Mouse (Mus musculus) cerebellum, adult 18-20 months (tissue): ENCODE measurements at regions not wholly inside any gene's neighbourhood (a gene's known extent, or its start where the extent isn't known, plus 50 kb on each side); places are given as distances from the start of the nearest gene placed in this dataset.

Source experiments
- DNase-seq, 2 experiments: peaks; one replicate each; pipeline ENCODE4 v3.0.0; 2021

DNA sequence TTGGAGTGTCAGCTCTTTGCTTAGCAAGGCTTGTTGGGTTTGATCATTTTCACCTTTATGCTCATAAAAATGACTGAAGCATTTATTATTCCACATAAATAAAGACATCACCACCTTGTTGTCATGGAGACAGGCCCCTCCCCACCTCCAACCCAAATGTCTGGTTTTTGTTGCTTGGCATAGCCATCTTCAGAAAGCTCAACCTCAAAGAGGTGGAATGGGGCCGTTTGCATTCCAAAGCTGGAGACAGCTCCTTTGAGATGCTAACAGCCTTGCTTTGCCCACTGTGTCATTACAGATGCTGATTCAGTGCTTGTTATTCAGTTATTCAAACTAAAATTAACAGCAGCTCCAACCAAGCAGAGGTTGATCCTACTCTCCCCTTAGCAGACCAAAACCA lies 51.9 kb upstream of the Lgalsl start:
- DNase-seq = no peak

DNA sequence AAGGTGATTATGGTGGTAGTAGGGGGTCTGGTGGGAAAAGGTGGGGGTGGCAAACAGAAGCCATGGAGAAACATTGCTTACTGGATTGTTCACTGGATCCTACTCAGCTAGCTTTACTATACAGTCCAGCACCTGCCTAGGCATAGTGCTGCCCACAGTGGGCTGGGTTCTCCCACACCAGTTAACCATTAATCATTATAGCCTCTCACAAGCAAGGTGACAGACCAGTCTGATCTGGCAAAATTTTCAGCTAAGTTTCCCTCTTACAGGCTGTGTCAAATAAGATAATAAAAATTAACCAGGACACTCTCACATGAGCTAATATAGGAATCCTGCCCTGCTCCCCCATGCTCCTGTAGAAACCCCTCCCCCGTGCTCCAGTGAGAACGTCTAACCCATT lies 53.1 kb upstream of the Lgalsl start:
- no peak for DNase-seq

- no peak for DNase-seq
Observed at GRCm38 (mm10) chr11:20887044-20887443, 56.2 kb upstream of the Lgalsl start.

- DNase-seq = no peak
Observed at GRCm38 (mm10) chr11:20890479-20890878, 59.6 kb upstream of the Lgalsl start.

GRCm38 (mm10) chr11:20891711-20892110 lies 60.9 kb upstream of the Lgalsl start:
- DNase-seq = no peak

DNA sequence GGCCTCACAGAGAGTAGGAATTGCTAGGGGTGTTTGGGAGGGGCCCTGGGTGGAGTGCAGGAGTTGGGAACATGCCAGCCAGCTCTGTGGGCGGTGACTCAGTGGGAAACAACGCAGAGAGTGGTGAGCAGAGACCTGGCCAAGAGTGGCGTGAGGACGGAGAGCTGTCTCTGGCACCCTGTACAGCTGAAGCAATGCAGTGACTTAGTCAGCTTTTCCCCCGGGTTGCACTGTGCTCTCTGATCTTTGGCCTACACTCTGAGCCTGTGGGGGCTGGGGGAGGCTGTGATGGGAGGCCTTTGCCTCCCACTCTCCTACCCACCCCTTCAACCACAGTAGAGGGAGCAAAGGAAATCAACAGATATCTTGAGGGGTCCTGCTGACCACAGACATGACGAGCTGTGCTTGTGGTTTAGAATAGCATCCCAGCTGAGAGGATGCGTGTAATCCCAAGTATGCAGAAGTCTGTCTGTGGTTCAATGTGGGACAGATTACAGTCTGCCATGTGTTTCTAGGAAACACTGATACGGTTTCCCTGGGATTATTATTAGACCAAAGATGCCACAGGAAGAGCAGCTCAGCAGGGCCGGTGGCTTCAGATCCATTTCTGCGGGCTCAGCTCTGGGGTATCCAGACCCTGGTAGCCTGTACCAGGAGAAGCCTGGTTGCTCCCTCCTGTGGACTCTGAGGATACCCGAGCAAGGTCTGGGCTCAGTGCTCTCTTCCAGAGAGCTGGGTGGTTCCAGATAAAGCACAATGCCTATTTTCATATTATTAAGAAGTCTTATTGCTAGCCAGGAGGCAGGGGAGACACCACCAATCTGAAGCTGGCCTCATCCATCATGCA lies 65.6 kb upstream of the Lgalsl start:
- DNase-seq = no peak

- DNase-seq = no peak
Observed at GRCm38 (mm10) chr11:20897468-20897867, 66.6 kb upstream of the Lgalsl start.

DNA sequence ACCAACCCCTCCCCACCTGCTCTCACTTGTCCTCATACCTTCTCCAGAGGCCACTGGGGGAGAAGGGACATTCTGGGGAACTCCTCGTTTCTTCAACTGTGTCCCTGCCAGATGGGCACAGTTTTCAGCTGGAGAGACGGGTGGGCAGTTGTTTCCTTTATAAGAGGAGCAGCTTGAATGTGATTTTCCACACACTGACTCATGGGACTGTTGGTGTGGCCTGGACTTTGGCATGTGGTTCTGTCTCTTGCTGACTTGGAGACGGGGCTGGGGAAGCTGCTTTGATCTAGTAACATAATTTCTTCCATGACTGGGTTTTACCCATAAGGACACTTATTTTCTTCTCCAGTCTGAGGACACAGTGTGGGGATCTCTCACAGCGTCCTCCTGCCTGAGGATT lies 67.7 kb upstream of the Lgalsl start:
- DNase-seq = no peak

GRCm38 (mm10) chr11:20899766-20900165 lies 68.9 kb upstream of the Lgalsl start:
- DNase-seq = no peak

GRCm38 (mm10) chr11:20902001-20902400 lies 71.1 kb upstream of the Lgalsl start:
- DNase-seq = no peak

- DNase-seq = no peak
Observed at GRCm38 (mm10) chr11:20902910-20903309, 72.1 kb upstream of the Lgalsl start.

DNA sequence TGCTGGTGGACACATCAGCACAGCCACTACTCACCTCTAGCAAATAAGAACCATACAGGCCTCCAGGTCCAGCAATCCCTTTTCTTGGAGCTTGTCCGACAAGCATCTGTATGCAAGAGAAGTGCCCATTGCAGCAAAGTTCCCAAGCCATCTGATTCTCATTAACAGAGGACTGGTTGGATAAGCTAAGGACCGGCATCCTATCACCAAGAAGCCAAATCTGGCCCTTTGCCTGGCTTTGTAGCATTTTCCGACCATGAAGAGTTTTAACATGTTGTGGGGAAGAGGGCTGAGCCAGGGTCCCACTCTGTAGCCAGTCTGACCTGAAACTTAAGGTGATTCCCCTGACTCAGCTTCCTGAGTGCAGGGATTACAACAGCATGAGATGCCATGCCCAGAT lies 77.1 kb upstream of the Lgalsl start:
- DNase-seq = no peak

- no peak for DNase-seq
Observed at GRCm38 (mm10) chr11:20908471-20908870, 77.6 kb upstream of the Lgalsl start.

DNA sequence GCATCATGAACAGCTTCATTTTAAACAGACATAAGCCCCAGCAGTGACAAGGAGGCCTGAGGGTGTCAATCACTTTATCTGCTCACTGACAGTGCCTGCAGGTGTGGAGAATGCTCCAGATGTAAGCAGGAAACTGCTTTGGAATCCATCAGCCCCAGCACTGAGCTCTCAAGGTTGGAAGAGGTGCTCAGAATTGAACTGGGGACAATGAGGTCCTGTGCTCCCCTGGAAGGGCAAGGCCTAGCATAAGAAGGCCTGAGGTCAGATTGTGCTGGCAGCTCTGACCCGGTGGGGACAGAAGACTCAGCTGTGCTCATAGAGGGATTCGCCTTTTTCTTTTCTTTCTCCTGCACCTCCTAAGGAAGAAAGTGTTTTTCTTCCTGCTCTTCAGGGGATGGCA lies 82.2 kb upstream of the Lgalsl start:
- DNase-seq = no peak

DNA sequence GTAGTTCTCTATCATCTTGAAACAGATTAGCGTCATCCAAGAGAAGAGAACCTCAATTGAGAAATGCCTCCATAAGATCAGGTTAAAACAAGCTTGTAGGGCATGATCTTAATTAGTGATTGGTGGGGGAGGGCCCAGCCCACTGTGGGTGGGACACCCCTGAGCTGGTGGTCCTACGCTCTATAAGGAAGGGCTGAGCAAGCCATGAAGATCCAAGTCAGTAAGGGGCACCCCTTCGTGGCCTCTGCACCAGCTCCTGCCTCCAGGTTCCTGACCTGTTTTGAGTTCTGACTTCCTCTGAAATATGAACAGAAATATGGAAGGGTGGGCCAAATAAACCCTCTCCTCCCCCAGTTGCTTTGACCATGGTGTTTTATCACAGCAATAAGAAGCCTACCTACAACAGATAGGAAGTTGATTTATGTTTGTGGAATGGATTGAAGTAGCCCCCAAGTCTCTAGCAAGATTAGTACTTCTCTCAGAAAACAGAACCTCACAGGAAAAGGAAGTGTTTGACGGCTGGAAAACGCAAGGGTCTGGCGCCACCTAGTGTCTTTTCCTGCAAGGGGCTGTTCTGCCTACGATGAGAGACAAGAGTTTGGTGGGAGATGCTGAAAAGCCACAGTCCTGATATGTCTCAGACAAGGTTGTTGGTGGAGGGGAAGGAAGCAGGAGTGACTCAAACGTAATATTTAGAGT lies 82.9 kb upstream of the Lgalsl start:
- DNase-seq = peak; percentile 76 to 84

GRCm38 (mm10) chr11:20914297-20914997 lies 83.6 kb upstream of the Lgalsl start:
- DNase-seq = no peak

DNA sequence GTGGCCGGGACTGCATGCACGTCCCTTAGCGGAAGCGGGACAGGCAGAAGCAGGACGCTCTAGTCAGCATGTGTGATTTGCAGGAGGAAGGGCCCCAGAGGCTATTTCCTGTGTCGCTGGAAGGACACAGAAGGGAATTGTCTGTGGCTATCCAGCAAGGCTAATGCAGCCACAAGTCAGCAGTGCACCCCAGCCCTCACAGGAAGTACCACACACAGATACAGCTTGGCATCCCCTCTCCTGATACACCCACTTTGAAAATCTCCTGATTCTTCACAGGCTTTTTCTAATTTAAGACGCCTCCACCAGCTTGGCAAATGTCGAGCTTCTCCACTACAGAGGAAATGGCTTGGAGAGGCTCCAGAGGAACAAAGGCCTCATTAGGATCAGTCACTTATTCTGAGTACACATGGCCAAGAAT lies 84.3 kb upstream of the Lgalsl start:
- DNase-seq = no peak

DNA sequence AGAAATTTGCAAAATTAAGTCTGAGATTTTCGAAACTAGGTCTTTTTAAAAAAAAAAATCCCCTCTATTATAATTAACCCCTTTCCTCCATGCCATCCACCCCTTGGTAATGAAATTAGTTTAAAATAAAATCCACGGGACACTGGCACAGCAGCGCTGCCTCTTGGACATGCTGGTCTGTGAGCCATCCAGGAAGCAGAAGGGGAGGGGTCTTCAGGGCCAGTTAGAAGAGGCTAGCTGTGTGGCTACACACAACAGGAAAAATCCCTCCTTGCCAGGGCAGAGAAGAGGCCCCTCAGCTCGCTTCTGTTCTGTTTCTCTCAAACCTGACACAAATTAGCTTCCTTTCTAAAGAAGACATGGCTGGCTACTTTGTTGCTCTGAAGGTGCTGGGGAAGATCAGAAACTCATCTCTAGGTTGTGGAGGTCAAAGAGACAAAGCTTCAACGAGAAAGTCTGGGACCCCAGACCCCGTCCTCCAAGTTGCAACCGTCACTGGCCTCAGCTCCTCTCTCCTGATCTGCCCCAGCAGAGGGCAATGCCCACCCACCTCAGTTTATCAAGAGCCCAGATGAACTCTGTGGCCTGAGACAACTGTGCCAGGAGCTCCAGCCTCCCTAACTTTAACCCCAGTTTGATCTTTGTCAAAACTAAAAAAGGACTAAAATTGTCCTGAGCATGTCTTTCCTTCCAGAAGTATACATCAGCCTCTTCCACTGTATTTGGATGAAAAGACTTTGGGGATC lies 85.0 kb upstream of the Lgalsl start:
- DNase-seq = no peak

- DNase-seq = no peak
Observed at GRCm38 (mm10) chr11:20916473-20916911, 85.6 kb upstream of the Lgalsl start.

- no peak for DNase-seq
Observed at GRCm38 (mm10) chr11:20916961-20917360, 86.1 kb upstream of the Lgalsl start.

DNA sequence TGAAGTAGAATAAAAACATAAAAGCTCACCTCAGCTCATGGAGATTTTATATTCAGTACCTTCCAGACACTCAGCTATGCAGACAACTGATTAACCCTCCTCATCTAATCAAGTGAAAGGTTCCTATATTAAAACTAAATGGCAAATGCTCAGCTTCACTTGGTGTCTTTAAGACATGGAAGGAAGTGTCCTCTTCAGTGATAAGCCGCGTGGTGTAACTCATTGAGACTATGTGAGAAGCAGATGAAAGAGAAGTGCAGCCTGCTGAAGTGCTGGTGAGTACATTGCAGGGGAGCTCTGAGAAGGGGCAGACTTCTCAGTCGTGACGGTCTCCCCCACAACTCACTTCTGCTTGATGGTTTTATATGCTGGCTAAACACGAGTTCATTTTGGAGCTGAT lies 86.6 kb upstream of the Lgalsl start:
- no peak for DNase-seq

GRCm38 (mm10) chr11:20923115-20923514 lies 92.3 kb upstream of the Lgalsl start:
- no peak for DNase-seq

- DNase-seq = no peak
Observed at GRCm38 (mm10) chr11:20929426-20929825, 98.6 kb upstream of the Lgalsl start.
